Mouse (Mus musculus): ENCODE results near the gene 4930432M17Rik.

Gene 4930432M17Rik

DNA sequence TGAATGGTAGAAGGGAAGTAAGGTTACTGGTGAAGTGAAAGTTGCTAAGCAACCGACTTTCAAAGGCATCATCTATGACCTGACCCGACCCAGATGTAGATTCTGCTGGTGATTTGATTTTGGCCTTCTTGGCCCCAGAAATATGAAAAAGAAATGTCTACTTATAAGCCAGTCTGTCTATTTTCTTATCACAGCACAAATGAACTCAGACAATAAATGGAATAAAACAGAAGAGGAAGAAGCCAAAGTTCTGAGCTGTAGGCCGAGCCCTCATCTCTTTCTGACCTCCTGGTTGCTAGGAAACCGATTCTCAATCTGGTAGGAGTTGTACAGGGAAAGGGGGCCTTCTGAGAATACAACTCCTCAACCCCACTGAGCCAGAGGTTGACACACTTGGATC, at the start of gene 4930432M17Rik:
Gene 4930432M17Rik, plus strand, starts transcription at position 301 of the 400 bp plus-strand sequence.
- CTCF ChIA-PET: no interaction called here

DNA sequence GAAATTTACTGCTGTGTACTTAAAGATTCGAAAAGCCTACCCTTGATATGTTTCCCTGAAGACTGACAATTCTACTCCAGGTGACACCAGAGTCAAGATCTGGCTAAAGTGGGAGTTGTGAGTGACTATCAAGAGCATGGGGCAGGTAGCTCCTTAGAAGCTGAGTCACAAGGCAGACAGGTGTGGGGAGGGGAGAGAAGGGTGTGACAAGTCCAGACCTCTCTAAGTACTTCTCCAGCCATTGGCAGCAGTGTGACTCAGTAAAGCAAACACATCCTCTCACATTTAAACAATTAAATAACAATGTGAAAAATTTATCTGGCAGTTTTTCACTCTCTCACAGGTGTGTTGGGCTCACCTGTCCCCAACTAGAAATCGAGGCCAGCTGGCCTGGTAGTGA, 44.9 kb upstream of the 4930432M17Rik start:
- CTCF ChIA-PET: no interaction called here

DNA sequence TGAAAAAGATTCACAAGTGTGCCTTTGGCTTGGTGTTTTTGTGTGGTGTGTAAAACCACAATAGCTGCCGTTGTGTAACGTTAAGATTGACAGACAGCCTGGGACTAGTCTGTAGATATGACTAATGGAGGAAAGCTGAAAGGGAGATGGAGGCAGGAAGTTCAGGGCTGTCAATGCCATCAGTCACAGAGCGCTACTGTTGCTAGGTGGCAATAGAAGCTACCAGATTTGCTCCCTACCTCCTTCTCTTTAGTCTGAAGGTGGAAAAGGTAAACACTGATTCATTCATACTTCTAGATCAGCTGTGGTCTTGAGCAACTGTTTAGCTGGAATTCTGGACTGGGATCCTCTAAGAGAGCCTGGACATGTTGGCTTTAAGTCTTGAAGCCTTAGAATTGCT, 44.3 kb upstream of the 4930432M17Rik start:
- CTCF ChIA-PET: no interaction called here

DNA sequence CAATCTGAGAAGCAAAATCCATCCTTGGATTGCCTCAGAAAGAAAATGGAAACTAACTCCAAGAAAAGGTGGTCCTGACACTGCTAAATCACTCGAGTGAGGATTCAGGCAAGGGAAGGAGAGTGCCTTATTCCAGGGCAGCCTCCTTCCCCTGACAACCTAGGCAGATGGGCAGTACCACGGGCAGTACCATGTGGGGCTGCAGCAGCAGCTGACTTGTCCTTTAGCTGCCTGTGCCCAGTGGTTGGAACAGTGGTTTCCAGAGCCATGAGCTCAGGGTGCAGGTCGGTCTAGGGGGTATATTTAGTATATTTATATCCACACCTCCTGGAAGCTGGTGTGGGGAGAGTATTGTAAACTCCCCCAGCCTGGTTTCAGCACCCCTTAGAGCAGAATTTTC, 42.3 kb upstream of the 4930432M17Rik start:
- CTCF ChIA-PET: no interaction called here

DNA sequence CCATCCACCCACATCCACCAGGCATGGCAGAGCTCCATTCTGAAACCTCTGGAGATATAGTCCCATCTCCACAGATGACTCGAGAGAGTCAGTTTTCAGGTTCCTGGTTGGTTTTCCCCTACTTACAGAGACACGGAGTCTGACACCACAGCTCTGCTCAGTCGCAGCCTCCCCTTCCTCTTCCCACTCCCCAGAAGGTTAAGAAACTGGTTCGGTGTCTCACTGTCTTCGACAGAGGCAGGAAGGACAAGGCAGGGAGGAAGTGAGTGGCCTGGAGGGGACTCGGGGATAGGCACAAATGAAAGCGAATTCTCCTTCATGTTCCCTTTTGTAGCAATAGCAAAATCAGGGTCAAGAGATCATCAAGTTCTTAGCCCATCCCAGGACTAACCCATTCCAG, 39.9 kb upstream of the 4930432M17Rik start:
- CTCF ChIA-PET: no interaction called here

DNA sequence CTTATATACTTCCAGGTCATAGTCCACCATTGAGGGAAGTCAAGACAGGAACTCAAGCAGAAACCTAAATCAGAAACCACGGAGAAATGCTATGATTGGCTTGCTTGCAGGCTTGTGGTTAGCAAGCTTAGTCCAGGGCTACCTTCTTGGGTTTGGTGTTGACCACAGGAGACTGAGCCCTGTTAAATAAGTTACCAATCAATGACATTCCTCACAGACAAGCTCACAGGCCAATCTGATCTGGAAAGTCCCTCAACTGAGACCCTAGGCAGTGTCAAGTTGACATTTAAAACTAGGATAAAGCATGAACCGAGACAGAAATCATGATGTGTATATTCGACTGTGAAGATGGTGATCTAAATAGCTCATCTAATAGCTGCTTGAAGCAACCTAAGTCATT, 35.6 kb upstream of the 4930432M17Rik start:
- CTCF ChIA-PET: no interaction called here

DNA sequence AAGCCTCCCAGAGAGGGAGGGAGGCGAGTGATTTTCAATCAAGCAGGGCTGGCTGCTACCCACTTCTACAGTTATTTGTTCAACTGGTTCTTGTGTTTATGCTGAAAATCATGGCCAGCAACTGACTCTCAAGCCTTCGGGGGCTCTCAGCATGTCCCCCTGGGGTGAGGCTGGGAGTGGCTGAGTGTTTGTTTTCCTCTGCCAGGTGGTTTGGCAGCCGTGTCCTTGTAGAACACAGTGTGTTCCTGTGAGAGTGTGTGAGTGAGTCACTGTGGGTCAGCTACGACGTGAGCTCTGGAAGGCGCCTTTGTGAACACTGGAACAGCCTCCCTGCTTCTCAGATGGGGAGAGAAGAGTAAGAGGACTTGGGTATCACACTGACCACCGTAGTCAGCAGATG, 35.1 kb upstream of the 4930432M17Rik start:
- CTCF ChIA-PET: no interaction called here

DNA sequence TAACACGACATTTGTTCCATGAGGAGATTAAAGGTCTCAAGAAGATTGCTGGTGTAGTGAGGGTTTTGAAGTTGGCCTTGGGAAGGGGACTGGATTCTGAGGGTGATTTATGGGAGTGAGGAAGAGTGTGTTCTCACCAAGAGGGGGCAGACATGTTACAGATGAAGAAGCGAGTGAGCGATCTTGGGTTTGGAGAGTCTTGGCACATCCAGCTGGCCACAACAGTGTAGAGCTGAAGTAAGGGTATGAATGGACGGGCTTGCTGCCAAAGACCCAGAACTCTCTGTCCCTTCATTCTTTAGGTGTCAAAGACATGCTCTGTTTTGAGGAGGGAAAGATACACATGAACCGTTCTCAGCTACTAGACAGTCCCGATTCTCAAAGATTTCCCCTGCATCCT, 34.2 kb upstream of the 4930432M17Rik start:
- CTCF ChIA-PET: no interaction called here

DNA sequence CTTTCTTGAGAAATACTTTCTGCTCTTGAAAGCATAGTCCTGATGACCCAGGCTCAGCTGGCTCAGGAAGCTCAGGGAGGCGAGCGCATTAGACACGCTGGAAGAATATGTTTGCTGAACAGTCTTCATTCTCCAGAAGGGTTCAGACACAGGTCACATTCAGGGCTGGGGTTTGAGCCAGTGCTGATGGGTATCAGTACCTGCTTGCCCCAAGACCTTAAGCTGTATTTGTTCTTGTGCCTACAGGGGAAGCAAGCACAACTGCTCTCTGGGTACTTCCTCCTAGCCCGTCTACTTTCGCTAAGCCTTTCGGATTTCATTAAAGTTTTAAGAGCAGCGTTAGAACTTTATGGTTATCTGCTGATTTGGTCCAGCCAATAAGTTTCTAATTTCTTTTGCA, 33.8 kb upstream of the 4930432M17Rik start:
- CTCF ChIA-PET: no interaction called here

DNA sequence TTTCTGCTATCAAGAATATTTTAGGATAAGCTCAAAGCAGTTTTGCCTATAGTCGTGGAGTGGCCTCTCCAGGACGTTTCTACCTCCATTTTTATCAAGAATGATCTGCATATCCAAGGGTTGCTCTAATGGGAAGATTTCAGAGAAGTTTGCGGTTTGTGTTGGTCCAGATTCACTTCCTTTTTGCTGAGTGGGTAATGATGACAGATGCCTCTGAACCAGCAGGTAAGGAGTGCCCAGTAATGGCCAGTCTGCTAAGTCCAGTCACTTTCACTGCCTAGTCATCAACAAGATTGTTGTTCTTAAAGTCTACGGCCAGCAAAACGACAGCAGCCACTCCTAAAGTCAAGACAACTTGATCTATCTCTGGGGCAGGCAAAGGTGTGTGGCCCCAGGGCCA, 32.8 kb upstream of the 4930432M17Rik start:
- CTCF ChIA-PET: no interaction called here

DNA sequence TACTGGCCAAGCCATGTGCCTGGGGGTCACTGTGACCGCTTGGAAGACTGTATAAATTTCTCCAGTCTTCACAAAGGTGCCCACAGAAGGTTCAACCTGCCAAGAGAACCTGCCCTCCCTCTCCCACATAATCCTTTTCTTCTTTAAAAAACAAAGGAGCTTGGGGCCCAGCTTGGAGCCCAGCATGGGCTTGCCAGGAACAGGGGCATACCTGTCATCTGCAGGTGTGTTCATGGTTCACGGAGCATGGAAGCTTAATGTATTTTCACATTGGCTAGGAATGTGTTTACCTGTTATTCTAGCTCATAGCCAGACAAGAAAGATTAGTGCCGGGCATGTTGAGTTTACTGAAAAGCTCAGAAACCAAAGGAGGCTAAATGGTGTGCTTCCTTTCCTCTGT, 32.3 kb upstream of the 4930432M17Rik start:
- CTCF ChIA-PET: no interaction called here

DNA sequence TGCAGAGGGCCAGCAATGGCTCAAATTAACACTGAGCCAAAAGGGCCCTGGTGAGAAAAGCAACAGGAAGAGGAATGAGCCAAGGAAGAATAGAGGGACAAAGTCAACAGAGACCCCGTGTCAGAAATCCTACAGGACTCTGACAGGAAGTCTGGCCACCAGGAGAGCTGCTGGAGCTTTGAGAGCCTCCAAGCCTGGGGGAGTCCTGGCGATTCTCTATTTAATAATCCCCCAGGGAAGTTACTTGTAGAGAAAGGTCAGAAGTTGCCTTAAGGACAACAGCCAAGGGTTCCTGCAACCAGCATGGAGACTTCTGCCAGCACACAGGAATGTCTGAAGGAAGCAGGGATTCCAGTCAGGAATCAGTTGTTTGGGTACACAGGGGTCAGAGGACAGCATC, 30.0 kb upstream of the 4930432M17Rik start:
- CTCF ChIA-PET: interaction anchor here (0.6 kb wide), 1 partner anchor 478 kb away, joined by 4 read pairs; no protein-coding TSS in a partner anchor

DNA sequence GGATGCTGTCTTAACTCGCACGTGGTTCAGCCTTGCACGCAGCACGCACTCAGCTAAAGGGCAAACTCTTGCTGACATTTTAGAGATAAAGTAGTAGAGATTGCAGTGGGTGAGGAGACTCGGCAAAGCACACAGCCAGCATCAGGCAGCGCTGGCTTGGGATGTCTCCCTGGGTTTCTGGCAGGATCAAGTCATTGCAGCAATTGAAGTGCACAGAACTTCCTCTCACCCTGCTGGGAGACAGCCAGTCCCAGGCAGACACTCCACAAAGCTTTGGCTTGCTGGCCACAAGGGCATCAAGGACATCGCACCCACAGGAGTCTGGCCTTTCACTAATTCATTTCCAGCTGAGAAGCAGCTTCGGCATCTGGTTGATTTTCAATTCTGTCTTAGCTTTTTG, 27.3 kb upstream of the 4930432M17Rik start:
- CTCF ChIA-PET: no interaction called here

DNA sequence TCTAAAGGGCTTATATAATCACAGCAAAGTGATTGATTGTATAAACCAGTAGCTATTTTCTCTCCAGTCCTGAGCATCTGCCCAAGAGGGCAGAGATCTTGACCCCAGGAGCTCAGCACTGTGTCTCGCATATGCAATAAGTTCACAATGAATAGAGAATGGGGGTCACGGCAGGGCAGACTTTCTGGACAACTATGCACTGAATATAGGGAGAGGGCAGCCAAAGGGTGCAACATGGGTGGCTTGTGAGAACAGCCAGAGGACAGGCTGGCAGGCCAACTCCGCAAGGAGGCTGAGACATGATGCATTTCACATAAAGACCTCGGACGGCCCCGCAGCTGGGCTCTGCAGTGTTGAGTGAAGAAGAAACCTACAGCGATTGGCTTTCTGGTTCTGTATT, 25.1 kb upstream of the 4930432M17Rik start:
- CTCF ChIA-PET: no interaction called here

DNA sequence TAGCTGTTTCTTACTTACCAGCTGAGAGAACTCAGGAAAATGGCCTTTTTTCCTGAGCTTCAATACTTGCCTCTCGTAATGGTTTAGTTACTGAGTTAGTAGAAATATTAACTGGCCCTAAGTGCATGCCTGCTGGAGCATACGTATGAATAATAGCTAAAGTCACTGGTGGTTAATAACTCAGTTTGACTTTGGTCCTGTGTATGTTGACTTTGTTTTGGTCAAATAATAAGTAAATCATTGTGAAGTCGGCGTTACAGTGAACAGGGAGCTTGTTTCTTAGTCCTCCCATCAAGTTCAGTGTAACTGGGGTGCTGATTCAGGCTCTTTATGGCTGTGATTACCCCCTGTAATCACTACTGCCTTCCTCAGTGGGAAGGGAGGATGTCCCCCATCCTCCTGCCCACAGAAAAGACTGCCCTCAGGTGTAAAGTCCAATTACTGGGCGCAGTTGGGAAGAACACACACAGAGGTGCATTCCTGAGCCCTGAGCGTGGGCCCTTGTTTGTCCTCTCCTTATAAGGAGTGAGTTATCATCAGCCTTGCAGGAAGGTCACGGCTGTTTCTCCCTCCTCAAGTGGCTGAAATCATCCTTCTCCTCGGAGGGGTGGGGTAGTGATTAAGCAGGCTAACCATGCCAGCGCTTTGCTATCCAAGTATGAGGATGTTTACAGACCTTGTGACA, 24.1 kb upstream of the 4930432M17Rik start:
- CTCF ChIA-PET: no interaction called here

DNA sequence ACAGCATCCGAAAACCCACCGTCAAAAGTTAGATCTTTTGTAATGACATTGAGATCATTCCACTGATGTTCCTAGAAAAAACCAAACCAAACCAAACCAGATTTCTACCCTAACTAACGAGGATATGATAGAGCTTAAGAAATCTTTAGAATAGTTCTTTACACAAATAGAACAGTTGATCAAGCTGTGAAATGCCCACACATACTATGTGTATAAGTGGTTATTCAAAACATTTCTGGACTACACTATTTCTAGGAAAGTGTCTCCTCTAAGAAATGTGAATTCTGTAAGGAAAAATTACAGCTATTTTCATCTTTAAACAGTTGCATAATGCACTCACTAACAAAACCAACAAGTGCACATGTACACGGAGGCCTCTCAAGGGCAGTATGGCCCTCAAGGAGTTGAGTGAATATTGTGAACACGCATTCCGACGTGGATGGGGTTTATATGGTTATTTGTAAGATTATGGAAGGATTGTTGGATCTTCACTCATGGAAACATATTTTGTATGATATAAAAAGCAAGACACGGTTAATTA, 22.3 kb upstream of the 4930432M17Rik start:
- CTCF ChIA-PET: no interaction called here

DNA sequence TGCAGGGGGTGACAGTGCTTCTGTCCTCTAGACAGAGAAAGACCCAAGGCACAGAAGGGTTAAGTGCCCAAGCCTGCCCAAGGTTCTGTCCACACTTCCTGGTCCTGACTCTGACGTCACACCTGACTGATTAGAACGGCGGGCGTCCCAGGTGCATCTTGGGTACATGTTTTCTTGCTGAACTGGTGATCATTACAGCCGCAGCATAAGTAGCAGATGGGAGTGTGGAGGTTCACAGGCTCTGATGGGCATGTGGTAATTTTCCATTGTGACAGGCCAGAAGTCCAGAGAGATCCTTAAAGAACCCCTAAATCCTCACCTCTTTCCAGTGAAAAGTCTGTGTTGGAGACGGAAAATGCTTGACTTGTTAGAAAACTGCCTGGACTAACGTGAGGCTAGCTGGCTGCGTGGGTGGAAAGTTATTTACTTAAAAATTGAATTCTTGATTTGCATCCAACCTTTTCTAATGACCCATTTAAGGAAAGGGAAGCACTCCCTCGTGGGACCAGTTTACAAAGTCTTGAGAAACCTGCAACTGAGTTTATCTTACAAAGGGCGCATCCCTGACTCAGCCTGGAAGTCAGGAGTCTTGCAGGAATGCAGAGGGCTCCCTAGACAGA, 20.4 kb upstream of the 4930432M17Rik start:
- CTCF ChIA-PET: interaction anchor here (0.6 kb wide), 1 partner anchor 260 kb away, joined by 3 read pairs; no protein-coding TSS in a partner anchor

DNA sequence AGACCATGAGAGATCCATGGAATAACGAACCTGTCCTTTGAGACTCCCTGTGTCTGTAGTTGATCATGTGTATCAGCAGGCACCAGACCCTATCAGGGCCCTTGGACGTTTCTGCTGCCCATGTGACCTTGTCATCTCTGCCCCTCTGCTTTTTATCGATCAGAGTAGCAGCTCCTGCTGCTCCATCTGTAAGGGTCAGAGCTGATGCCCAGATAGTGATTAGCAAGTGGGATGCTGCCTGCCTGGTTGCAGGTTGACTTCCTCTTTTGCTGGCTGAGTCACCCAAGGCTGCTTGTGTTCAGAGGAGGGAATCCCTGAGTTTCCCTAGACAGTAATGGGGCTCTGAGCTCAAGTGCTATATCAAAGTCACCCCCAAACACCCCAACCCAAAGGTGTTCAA, 18.9 kb upstream of the 4930432M17Rik start:
- CTCF ChIA-PET: no interaction called here

DNA sequence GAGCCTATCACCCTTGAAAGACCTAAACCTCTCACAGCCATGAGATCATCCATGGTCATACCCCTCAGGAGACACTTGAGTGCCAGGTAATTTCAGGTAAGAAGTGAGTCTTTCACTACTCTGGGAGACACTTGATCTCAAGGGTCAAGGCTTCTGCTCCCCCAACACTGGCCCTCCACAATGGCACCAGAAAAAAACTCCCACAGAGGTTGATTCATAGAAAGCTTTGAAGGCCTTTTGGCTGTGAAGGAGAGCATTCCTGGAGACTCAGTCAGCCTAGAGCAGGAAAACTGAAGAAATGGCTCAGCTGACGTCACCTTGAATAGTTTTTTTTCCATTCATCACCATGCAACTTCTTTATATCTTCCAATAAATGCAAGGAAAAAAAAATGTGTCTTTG, 18.4 kb upstream of the 4930432M17Rik start:
- CTCF ChIA-PET: no interaction called here

DNA sequence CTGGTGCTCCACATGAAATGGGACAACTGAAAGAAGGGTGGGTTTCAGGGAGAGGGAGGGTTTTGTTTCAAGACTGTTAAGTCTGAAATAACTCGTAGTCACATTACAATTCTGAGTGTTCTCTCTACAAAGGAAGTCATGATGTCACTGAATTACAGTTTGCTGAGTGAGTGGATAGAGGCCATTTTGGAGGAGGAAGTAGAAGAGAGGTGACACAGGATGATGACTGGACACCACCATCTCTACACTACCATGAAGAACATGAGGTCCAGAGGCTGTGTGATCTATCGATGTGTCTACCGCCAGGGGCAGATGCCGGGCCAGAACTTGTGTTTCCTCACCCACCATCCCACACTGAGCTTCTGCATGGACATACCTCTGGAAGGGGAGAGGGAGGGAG, 13.6 kb upstream of the 4930432M17Rik start:
- CTCF ChIA-PET: interaction anchor here (0.5 kb wide), 1 partner anchor 125 kb away, joined by 3 read pairs; the partner anchor contains the start of gene Slc44a3

DNA sequence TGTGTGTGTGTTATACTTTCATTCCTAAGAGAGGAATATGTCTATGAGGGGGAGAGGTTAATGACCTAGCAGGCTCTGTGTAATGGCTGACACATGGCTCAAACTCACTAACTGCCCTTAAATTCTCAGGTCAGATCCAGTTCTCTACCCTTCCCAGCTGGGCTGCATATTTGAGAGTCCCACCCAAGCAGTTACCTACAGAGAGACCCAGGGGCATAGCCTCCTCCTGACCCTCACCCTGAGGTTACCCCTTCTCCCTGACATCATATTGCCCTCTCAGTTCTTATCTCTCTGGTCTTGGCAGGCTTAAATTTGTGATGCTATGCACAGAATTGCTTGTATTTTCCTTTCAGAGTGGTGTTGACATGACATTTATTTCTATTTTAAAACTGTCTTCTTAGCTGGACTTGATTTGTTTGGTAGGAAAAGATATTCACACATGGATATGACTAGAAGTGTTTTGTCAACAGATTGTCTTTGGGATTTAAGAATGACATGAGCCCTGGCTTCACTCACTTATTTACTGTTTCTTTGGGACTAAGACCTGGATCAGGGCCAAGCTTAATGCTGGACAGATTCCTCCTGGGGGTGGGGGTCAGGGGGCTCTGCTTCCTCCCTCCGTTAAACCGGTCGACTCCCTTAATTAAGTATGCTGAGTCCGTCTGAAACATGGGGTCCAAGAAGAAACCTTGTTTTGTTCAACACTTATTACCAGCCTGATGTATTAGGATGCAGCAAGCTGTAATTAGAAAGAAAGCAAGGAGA, 7.7 kb upstream of the 4930432M17Rik start:
- CTCF ChIA-PET: interaction anchor here (0.5 kb wide), 1 partner anchor 391 kb away, joined by 4 read pairs; no protein-coding TSS in a partner anchor

DNA sequence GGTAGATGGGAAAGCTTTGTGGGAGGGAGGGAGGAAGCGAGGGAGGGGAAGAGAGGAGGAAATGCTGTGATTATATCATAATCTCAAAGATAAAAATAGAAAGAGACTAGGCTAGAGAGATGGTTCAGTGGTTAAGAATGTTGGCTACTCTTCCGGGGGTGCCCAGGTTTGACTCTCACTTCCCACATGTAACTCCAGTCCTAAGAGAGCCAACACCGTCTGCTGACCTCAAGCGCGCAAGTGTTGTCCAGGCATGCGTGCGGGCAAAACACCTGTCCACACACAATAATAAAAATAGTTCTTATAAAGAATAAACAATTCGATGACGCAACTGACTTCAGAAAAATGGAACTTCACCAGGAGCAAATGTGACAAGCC, 7.1 kb upstream of the 4930432M17Rik start:
- CTCF ChIA-PET: no interaction called here
